Mouse (Mus musculus) left cerebral cortex, postnatal 10 days (tissue): ENCODE measurements around the gene Dazl. TPM values are rescaled to one million over a fixed set of nuclear protein-coding genes. Genes with fewer than 3 reads are reported as not detected.
"Not testable (repeated sequence)": the region's sequence is repeated elsewhere in the genome, so short reads cannot be mapped to it uniquely, and the experiment has no call there.

Experiments
- DNase-seq, 2 experiments: peaks; one replicate each; pipeline ENCODE4 v3.0.0; 2021 to 2022; ENCODE audit warnings: low spot score in 2 of 2, mixed read lengths in 1 of 2; ENCODE audit errors: extremely low spot score in 1 of 2
- intact Hi-C: fragments of 180-260 bp; cut with DNase I; formaldehyde crosslinking; loops from one replicate; pipeline ENCODE4 v1.15.1; 2025
- total RNA-seq, 2 experiments: library from RNA; stranded (reverse); gene quantifications; 2 replicates each; pipeline ENCODE4 v1.2.3; 2021

Gene Dazl
- total RNA-seq, 2 experiments from 2014 or later: 2.5 to 2.6 TPM

- DNase-seq: no peak
- intact Hi-C loops: loop anchor here (5.0 to 10.0 kb wide), 5 partner anchors 213 to 680 kb away; partner anchors contain the start of gene Plcl2
Observed at GRCm38 (mm10) chr17:50294726-50295125, 1.3 kb upstream of the Dazl start.

GRCm38 (mm10) chr17:50292661-50293171 is 720 bp downstream of the Dazl start:
- intact Hi-C loops: loop anchor here (5.0 to 10.0 kb wide), 5 partner anchors 215 to 682 kb away; partner anchors contain the start of gene Plcl2
- DNase-seq: peak; percentile 64 to 94

- no peak for DNase-seq
- intact Hi-C loops: loop anchor here (5.0 to 10.0 kb wide), 5 partner anchors 216 to 683 kb away; partner anchors contain the start of gene Plcl2
Observed at GRCm38 (mm10) chr17:50291485-50292200, 1.8 kb downstream of the Dazl start.

- intact Hi-C loops: no loop called here
- no peak for DNase-seq
Observed at GRCm38 (mm10) chr17:50284845-50285244, 8.6 kb downstream of the Dazl start.

GRCm38 (mm10) chr17:50261615-50262014 is 31.8 kb downstream of the Dazl start:
- intact Hi-C loops, DNase-seq: not testable (repeated sequence)

GRCm38 (mm10) chr17:50260856-50261255 is 32.6 kb downstream of the Dazl start:
- intact Hi-C loops: no loop called here
- DNase-seq: no peak

GRCm38 (mm10) chr17:50246605-50247004 is 46.8 kb downstream of the Dazl start:
- intact Hi-C loops: no loop called here
- DNase-seq: no peak

GRCm38 (mm10) chr17:50244675-50245074 is 48.8 kb downstream of the Dazl start:
- DNase-seq: no peak
- intact Hi-C loops: no loop called here

- intact Hi-C loops: no loop called here
Observed at GRCm38 (mm10) chr17:50243326-50243725, 50.1 kb downstream of the Dazl start.

GRCm38 (mm10) chr17:50237818-50238610 is 55.4 kb downstream of the Dazl start:
- intact Hi-C loops: loop anchor here (5.0 kb wide), 3 partner anchors 271 to 301 kb away; no protein-coding TSS in a partner anchor
- DNase-seq: no peak

More at GRCm38 (mm10) chr17:50243326-50243725, 50.1 kb downstream of the Dazl start:
- no peak for DNase-seq

- intact Hi-C loops: loop anchor here (5.0 kb wide), 3 partner anchors 270 to 300 kb away; no protein-coding TSS in a partner anchor
- DNase-seq: peak; percentile 81 to 85
Observed at GRCm38 (mm10) chr17:50237436-50237709, 56.1 kb downstream of the Dazl start.

GRCm38 (mm10) chr17:50236702-50237435 is 56.6 kb downstream of the Dazl start:
- intact Hi-C loops: loop anchor here (5.0 kb wide), 3 partner anchors 270 to 300 kb away; no protein-coding TSS in a partner anchor
- DNase-seq: no peak

GRCm38 (mm10) chr17:50235943-50236701 is 57.3 kb downstream of the Dazl start:
- intact Hi-C loops: loop anchor here (5.0 kb wide), 3 partner anchors 269 to 299 kb away; no protein-coding TSS in a partner anchor
- no peak for DNase-seq

GRCm38 (mm10) chr17:50233956-50234355 is 59.5 kb downstream of the Dazl start:
- intact Hi-C loops: no loop called here
- no peak for DNase-seq

- no peak for DNase-seq
- intact Hi-C loops: no loop called here
Observed at GRCm38 (mm10) chr17:50232821-50233220, 60.6 kb downstream of the Dazl start.

GRCm38 (mm10) chr17:50231206-50231605 is 62.2 kb downstream of the Dazl start:
- intact Hi-C loops: no loop called here
- DNase-seq: no peak

- DNase-seq: no peak
- intact Hi-C loops: no loop called here
Observed at GRCm38 (mm10) chr17:50229534-50229933, 63.9 kb downstream of the Dazl start.
